Mouse (Mus musculus) c-Kit-negative CD71-positive TER-119-positive erythroid progenitor cells, embryonic 14.5 days (primary cell): ENCODE results near the gene Smok3b.
"Not testable (repeated sequence)": the region's sequence is repeated elsewhere in the genome, so short reads cannot be mapped to it uniquely, and the experiment has no call there.

ENCODE experiments used
- DNase-seq: peaks from one replicate; pipeline ENCODE4 v3.0.0-alpha.2; 2013; ENCODE audit warnings: low read depth, low spot score

Smok3b gene

GRCm38 (mm10) chr5:138020961-138021479 lies at the start of gene Smok3b, which contains the start of gene Smok3a:
TSS of gene Smok3b (plus strand) at chr5:138021429.
TSS of gene Smok3a (plus strand) at chr5:138021261.
- not testable (repeated sequence) for DNase-seq

- DNase-seq: no peak
Observed at GRCm38 (mm10) chr5:137973161-137973560, 48.1 kb upstream of the Smok3b start.

GRCm38 (mm10) chr5:137973738-137974137 lies 47.5 kb upstream of the Smok3b start:
- no peak for DNase-seq

- DNase-seq: no peak
Observed at GRCm38 (mm10) chr5:137974724-137975123, 46.5 kb upstream of the Smok3b start.

- DNase-seq: no peak
Observed at GRCm38 (mm10) chr5:137975434-137975833, 45.8 kb upstream of the Smok3b start.

- no peak for DNase-seq
Observed at GRCm38 (mm10) chr5:137977291-137977690, 43.9 kb upstream of the Smok3b start.

- no peak for DNase-seq
Observed at GRCm38 (mm10) chr5:137979081-137979480, 42.1 kb upstream of the Smok3b start.

GRCm38 (mm10) chr5:137981300-137981699 lies 39.9 kb upstream of the Smok3b start, which contains the start of gene Azgp1:
TSS of gene Azgp1 (plus strand) at chr5:137981520.
- DNase-seq: no peak

- no peak for DNase-seq
Observed at GRCm38 (mm10) chr5:137986351-137986750, 34.9 kb upstream of the Smok3b start.

- DNase-seq: no peak
Observed at GRCm38 (mm10) chr5:138009437-138009836, 11.8 kb upstream of the Smok3b start.

- DNase-seq: no peak
Observed at GRCm38 (mm10) chr5:138012382-138012781, 8.8 kb upstream of the Smok3b start.

- no peak for DNase-seq
Observed at GRCm38 (mm10) chr5:138016530-138016929, 4.7 kb upstream of the Smok3b start.

GRCm38 (mm10) chr5:138016997-138017396 lies 4.2 kb upstream of the Smok3b start:
- no peak for DNase-seq

- not testable (repeated sequence) for DNase-seq
Observed at GRCm38 (mm10) chr5:138019577-138019976, 1.7 kb upstream of the Smok3b start.

GRCm38 (mm10) chr5:138052894-138053293 lies 31.7 kb downstream of the Smok3b start, which contains the start of gene Smok3c:
TSS of gene Smok3c (plus strand) at chr5:138053194.
- DNase-seq: not testable (repeated sequence)

- DNase-seq: no peak
Observed at GRCm38 (mm10) chr5:138073803-138074202, 52.6 kb downstream of the Smok3b start.

GRCm38 (mm10) chr5:138075684-138076083 lies 54.5 kb downstream of the Smok3b start:
- no peak for DNase-seq

- DNase-seq: no peak
Observed at GRCm38 (mm10) chr5:138076148-138076547, 54.9 kb downstream of the Smok3b start.

- no peak for DNase-seq
Observed at GRCm38 (mm10) chr5:138080456-138080855, 59.2 kb downstream of the Smok3b start.

- DNase-seq: no peak
Observed at GRCm38 (mm10) chr5:138081446-138081845, 60.2 kb downstream of the Smok3b start.

GRCm38 (mm10) chr5:138083318-138083900 lies 62.2 kb downstream of the Smok3b start:
- no peak for DNase-seq

GRCm38 (mm10) chr5:138083936-138084335 lies 62.7 kb downstream of the Smok3b start:
- DNase-seq: no peak

GRCm38 (mm10) chr5:138084507-138084906 lies 63.3 kb downstream of the Smok3b start:
- no peak for DNase-seq
